Mouse (Mus musculus): Measurements from ENCODE around the gene Bicd2. TPM values are rescaled to one million over a fixed set of nuclear protein-coding genes. Genes with fewer than 3 reads are reported as not detected.

The Bicd2 gene
- polyA plus RNA-seq, 1 experiment from 2014 or later: 25.3 TPM

- H3K4me2 ChIP-seq (ENCODE audit: low read length): peak overlapping the region; percentile 96
- no peaks in the 10 kb centered on the region for H3K36me3 ChIP-seq (ENCODE audit: control insufficient read depth, insufficient read depth, low read length)
- no peak for ATAC-seq
- peak overlapping the region; percentile 88 for H3K4me3 ChIP-seq (ENCODE audit: low read length)
- WGBS: 4% methylated on average over 21 of the region's 25 CpGs
- peaks cover 42% of the 10 kb centered on the region for H3K4me1 ChIP-seq (ENCODE audit: control insufficient read depth, insufficient read depth, low read depth, low read length)
- peak overlapping the region; percentile 81 for H3K27ac ChIP-seq (ENCODE audit: low read depth, low read length)
- H3K9me3 ChIP-seq (ENCODE audit: control insufficient read depth, low read length): no peaks in the 10 kb centered on the region
- no peaks in the 10 kb centered on the region for H3K27me3 ChIP-seq (replicated peaks; ENCODE audit: control insufficient read depth, insufficient read depth, low read length)
- H3K9ac ChIP-seq (ENCODE audit: low read depth, low read length): peak overlapping the region; percentile 92
These were observed 692 bp downstream of the Bicd2 start for GRCm38 (mm10) chr13:49341831-49342722.

- Histone ChIP-seq H3K4me3 (ENCODE audit: low read length) (peak overlapping the region; percentile 88), H3K9ac (ENCODE audit: low read depth, low read length) (peak overlapping the region; percentile 92), H3K9me3 (ENCODE audit: control insufficient read depth, low read length) (no peaks in the 10 kb centered on the region), H3K4me2 (ENCODE audit: low read length) (peak overlapping the region; percentile 96), H3K36me3 (ENCODE audit: control insufficient read depth, insufficient read depth, low read length) (no peaks in the 10 kb centered on the region), H3K4me1 (ENCODE audit: control insufficient read depth, insufficient read depth, low read depth, low read length) (peaks cover 42% of the 10 kb centered on the region), H3K27ac (ENCODE audit: low read depth, low read length) (no peak overlapping the region), H3K27me3 (replicated peaks; ENCODE audit: control insufficient read depth, insufficient read depth, low read length) (no peaks in the 10 kb centered on the region)
- no peak for ATAC-seq
These were observed 1.3 kb downstream of the Bicd2 start for GRCm38 (mm10) chr13:49342723-49343100.

GRCm38 (mm10) chr13:49344567-49344966 is 3.2 kb downstream of the Bicd2 start:
- Histone ChIP-seq H3K27me3 (replicated peaks; ENCODE audit: control insufficient read depth, insufficient read depth, low read length) (no peaks in the 10 kb centered on the region), H3K4me3 (ENCODE audit: low read length) (no peak overlapping the region), H3K9ac (ENCODE audit: low read depth, low read length) (no peak overlapping the region), H3K4me1 (ENCODE audit: control insufficient read depth, insufficient read depth, low read depth, low read length) (peaks cover 42% of the 10 kb centered on the region), H3K4me2 (ENCODE audit: low read length) (no peak overlapping the region), H3K9me3 (ENCODE audit: control insufficient read depth, low read length) (no peaks in the 10 kb centered on the region), H3K27ac (ENCODE audit: low read depth, low read length) (no peak overlapping the region), H3K36me3 (ENCODE audit: control insufficient read depth, insufficient read depth, low read length) (no peaks in the 10 kb centered on the region)
- WGBS: 84% methylated on average over 8 of the region's 8 CpGs
- ATAC-seq: no peak

- no peak overlapping the region for H3K27ac ChIP-seq (ENCODE audit: low read depth, low read length)
- H3K36me3 ChIP-seq (ENCODE audit: control insufficient read depth, insufficient read depth, low read length): no peaks in the 10 kb centered on the region
- no peaks in the 10 kb centered on the region for H3K27me3 ChIP-seq (replicated peaks; ENCODE audit: control insufficient read depth, insufficient read depth, low read length)
- H3K9me3 ChIP-seq (ENCODE audit: control insufficient read depth, low read length): no peaks in the 10 kb centered on the region
- ATAC-seq: no peak
- H3K4me2 ChIP-seq (ENCODE audit: low read length): no peak overlapping the region
- no peak overlapping the region for H3K9ac ChIP-seq (ENCODE audit: low read depth, low read length)
- H3K4me3 ChIP-seq (ENCODE audit: low read length): no peak overlapping the region
- H3K4me1 ChIP-seq (ENCODE audit: control insufficient read depth, insufficient read depth, low read depth, low read length): peaks cover 37% of the 10 kb centered on the region
- 70% methylated on average over 2 of the region's 2 CpGs for WGBS
These were observed 4.1 kb downstream of the Bicd2 start for GRCm38 (mm10) chr13:49345476-49345875.

- peaks cover 35% of the 10 kb centered on the region for H3K4me1 ChIP-seq (ENCODE audit: control insufficient read depth, insufficient read depth, low read depth, low read length)
- 89% methylated on average over 2 of the region's 2 CpGs for WGBS
These were observed 7.1 kb downstream of the Bicd2 start for GRCm38 (mm10) chr13:49348522-49348921.

GRCm38 (mm10) chr13:49349335-49349734 is 8.0 kb downstream of the Bicd2 start:
- no peaks in the 10 kb centered on the region for H3K9me3 ChIP-seq (ENCODE audit: control insufficient read depth, low read length)
- no peak overlapping the region for H3K9ac ChIP-seq (ENCODE audit: low read depth, low read length)
- H3K27me3 ChIP-seq (replicated peaks; ENCODE audit: control insufficient read depth, insufficient read depth, low read length): no peaks in the 10 kb centered on the region
- no peaks in the 10 kb centered on the region for H3K36me3 ChIP-seq (ENCODE audit: control insufficient read depth, insufficient read depth, low read length)
- 90% methylated on average over 4 of the region's 4 CpGs for WGBS
- H3K27ac ChIP-seq (ENCODE audit: low read depth, low read length): no peak overlapping the region
- H3K4me2 ChIP-seq (ENCODE audit: low read length): no peak overlapping the region
- H3K4me3 ChIP-seq (ENCODE audit: low read length): no peak overlapping the region
- ATAC-seq: no peak
- H3K4me1 ChIP-seq (ENCODE audit: control insufficient read depth, insufficient read depth, low read depth, low read length): peaks cover 27% of the 10 kb centered on the region

More at GRCm38 (mm10) chr13:49348522-49348921, 7.1 kb downstream of the Bicd2 start:
- no peak overlapping the region for H3K4me3 ChIP-seq (ENCODE audit: low read length)
- no peak overlapping the region for H3K4me2 ChIP-seq (ENCODE audit: low read length)
- H3K27me3 ChIP-seq (replicated peaks; ENCODE audit: control insufficient read depth, insufficient read depth, low read length): no peaks in the 10 kb centered on the region
- no peak for ATAC-seq
- H3K36me3 ChIP-seq (ENCODE audit: control insufficient read depth, insufficient read depth, low read length): no peaks in the 10 kb centered on the region
- H3K9ac ChIP-seq (ENCODE audit: low read depth, low read length): no peak overlapping the region
- H3K27ac ChIP-seq (ENCODE audit: low read depth, low read length): no peak overlapping the region
- no peaks in the 10 kb centered on the region for H3K9me3 ChIP-seq (ENCODE audit: control insufficient read depth, low read length)

GRCm38 (mm10) chr13:49349836-49350505 is 8.6 kb downstream of the Bicd2 start:
- H3K36me3 ChIP-seq (ENCODE audit: control insufficient read depth, insufficient read depth, low read length): no peaks in the 10 kb centered on the region
- no peak for ATAC-seq
- H3K4me3 ChIP-seq (ENCODE audit: low read length): no peak overlapping the region
- 90% methylated on average over 6 of the region's 6 CpGs for WGBS
- no peak overlapping the region for H3K9ac ChIP-seq (ENCODE audit: low read depth, low read length)
- H3K27ac ChIP-seq (ENCODE audit: low read depth, low read length): no peak overlapping the region
- no peaks in the 10 kb centered on the region for H3K9me3 ChIP-seq (ENCODE audit: control insufficient read depth, low read length)
- H3K27me3 ChIP-seq (replicated peaks; ENCODE audit: control insufficient read depth, insufficient read depth, low read length): no peaks in the 10 kb centered on the region
- no peak overlapping the region for H3K4me2 ChIP-seq (ENCODE audit: low read length)
- H3K4me1 ChIP-seq (ENCODE audit: control insufficient read depth, insufficient read depth, low read depth, low read length): peaks cover 22% of the 10 kb centered on the region

- 28% methylated on average over 3 of the region's 3 CpGs for WGBS
- no peaks in the 10 kb centered on the region for H3K27me3 ChIP-seq (replicated peaks; ENCODE audit: control insufficient read depth, insufficient read depth, low read length)
- H3K9ac ChIP-seq (ENCODE audit: low read depth, low read length): no peak overlapping the region
- H3K27ac ChIP-seq (ENCODE audit: low read depth, low read length): no peak overlapping the region; the same call in 1 of the 2 replicates
- no peak overlapping the region for H3K4me3 ChIP-seq (ENCODE audit: low read length)
- H3K4me1 ChIP-seq (ENCODE audit: control insufficient read depth, insufficient read depth, low read depth, low read length): peaks cover 15% of the 10 kb centered on the region
- H3K36me3 ChIP-seq (ENCODE audit: control insufficient read depth, insufficient read depth, low read length): no peaks in the 10 kb centered on the region
- H3K9me3 ChIP-seq (ENCODE audit: control insufficient read depth, low read length): no peaks in the 10 kb centered on the region
- peak; percentile 34 for ATAC-seq
- no peak overlapping the region for H3K4me2 ChIP-seq (ENCODE audit: low read length)
These were observed 11.3 kb downstream of the Bicd2 start for GRCm38 (mm10) chr13:49352581-49353159.

- Histone ChIP-seq H3K27me3 (replicated peaks; ENCODE audit: control insufficient read depth, insufficient read depth, low read length) (no peaks in the 10 kb centered on the region), H3K9ac (ENCODE audit: low read depth, low read length) (no peak overlapping the region), H3K4me3 (ENCODE audit: low read length) (no peak overlapping the region), H3K27ac (ENCODE audit: low read depth, low read length) (no peak overlapping the region), H3K9me3 (ENCODE audit: control insufficient read depth, low read length) (no peaks in the 10 kb centered on the region), H3K36me3 (ENCODE audit: control insufficient read depth, insufficient read depth, low read length) (no peaks in the 10 kb centered on the region), H3K4me1 (ENCODE audit: control insufficient read depth, insufficient read depth, low read depth, low read length) (peaks cover 15% of the 10 kb centered on the region), H3K4me2 (ENCODE audit: low read length) (no peak overlapping the region)
- 0 out of 2 replicates have a peak, but pooled peaks have one; percentile 7 for ATAC-seq
These were observed 12.0 kb downstream of the Bicd2 start for GRCm38 (mm10) chr13:49353422-49353821.

Measured in hindbrain, embryonic 16.5 days (tissue).